Mouse (Mus musculus) lung, embryonic 16.5 days (tissue): ENCODE data around the gene Tmem53. TPM values are rescaled to one million over a fixed set of nuclear protein-coding genes. Genes with fewer than 3 reads are reported as not detected.
A peak's percentile ranks its signal among the peaks of the same experiment; 100 is the strongest.

Source experiments
- ATAC-seq: fragments of 200-750 bp; cut with Nextera tagmentation; 2 replicates; pipeline ENCODE4 v1.8.0; 2017; ENCODE audit warnings: low read depth, mild to moderate bottlenecking, moderate library complexity
- H3K27ac ChIP-seq: fragments of 300-500 bp; sonication (generic); 2 replicates; pipeline ENCODE4 v1.5.1; 2014; ENCODE audit warnings: mild to moderate bottlenecking, control low read depth, low read length
- H3K27me3 ChIP-seq: fragments of 300-500 bp; sonication (generic); 2 replicates; pipeline ENCODE4 v1.6.1; 2014; ENCODE audit warnings: low read depth, low read length, mixed read lengths; ENCODE audit not compliant: control insufficient read depth, insufficient read depth
- H3K36me3 ChIP-seq: fragments of 300-500 bp; sonication (generic); 2 replicates; pipeline ENCODE4 v1.6.1; 2014; ENCODE audit warnings: low read length; ENCODE audit not compliant: control insufficient read depth, insufficient read depth
- H3K4me1 ChIP-seq: fragments of 300-500 bp; sonication (generic); replicated peaks from 2 replicates; pipeline ENCODE4 v1.6.1; 2014; ENCODE audit warnings: low read length, mixed read lengths; ENCODE audit not compliant: control insufficient read depth, insufficient read depth
- H3K4me2 ChIP-seq: fragments of 300-500 bp; sonication (generic); 2 replicates; pipeline ENCODE4 v1.6.1; 2014; ENCODE audit warnings: low read depth, low read length, control low read depth
- H3K4me3 ChIP-seq: fragments of 300-500 bp; sonication (generic); 2 replicates; pipeline ENCODE4 v1.5.1; 2014; ENCODE audit warnings: mild to moderate bottlenecking, low read length, control low read depth
- H3K9ac ChIP-seq: fragments of 300-500 bp; sonication (generic); 2 replicates; pipeline ENCODE4 v1.6.1; 2014; ENCODE audit warnings: low read length, control low read depth
- H3K9me3 ChIP-seq: fragments of 300-500 bp; sonication (generic); 2 replicates; pipeline ENCODE4 v1.6.1; 2016; ENCODE audit warnings: low read length; ENCODE audit not compliant: control insufficient read depth
- WGBS: fragments of 180-500 bp; shearing (Covaris S2); extraction: QIAGEN DNeasy Blood & Tissue Kit; methylation state at CpG from one replicate; pipeline ENCODE4 v1.1.7; 2014; 5-methylcytosine and 5-hydroxymethylcytosine counted together
- polyA plus RNA-seq: library from polyadenylated mRNA; unstranded; fragments of >200 nt; fragmentation: Nextera tagmentation; extraction: Ambion mirVana; gene quantifications from 2 replicates; pipeline ENCODE4 v1.2.1, GENCODE M21; 2015

Tmem53 gene
- polyA plus RNA-seq, 1 experiment from 2014 or later: 19.9 TPM

DNA sequence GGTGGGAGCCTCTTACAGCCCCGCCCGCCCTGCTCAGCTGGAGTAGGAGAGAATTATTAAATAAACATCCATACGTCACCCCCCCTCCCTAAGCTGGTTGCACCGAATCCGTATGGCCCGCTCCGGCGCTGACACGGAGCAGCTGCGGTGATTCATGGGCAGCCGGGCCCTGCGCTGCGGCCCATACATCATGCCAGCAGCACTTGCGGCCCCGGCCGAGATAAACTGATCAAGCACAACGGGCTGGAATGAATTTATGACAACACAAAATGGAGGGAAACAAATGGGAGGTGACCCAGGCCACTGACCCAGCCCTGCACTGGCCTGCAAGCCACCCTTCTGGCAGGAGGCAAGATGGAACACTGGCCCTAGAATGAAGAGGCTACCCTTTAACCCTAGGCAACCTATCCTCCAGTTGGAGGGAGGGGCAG lies 24.5 kb downstream of the Tmem53 start:
- peak; percentile 12; the same call in 1 of the 2 replicates for ATAC-seq
- WGBS: 45% methylated on average over 17 of the region's 17 CpGs
- no peak overlapping the region for H3K4me3 ChIP-seq
- H3K4me1 ChIP-seq: peaks cover 4% of the 10 kb centered on the region; the same call in 1 of the 2 replicates
- H3K9ac ChIP-seq: no peak overlapping the region
- H3K27ac ChIP-seq: no peak overlapping the region
- no peak overlapping the region for H3K4me2 ChIP-seq
- peaks cover 51% of the 10 kb centered on the region for H3K36me3 ChIP-seq
- peaks cover 6% of the 10 kb centered on the region for H3K9me3 ChIP-seq
- H3K27me3 ChIP-seq: no peaks in the 10 kb centered on the region

DNA sequence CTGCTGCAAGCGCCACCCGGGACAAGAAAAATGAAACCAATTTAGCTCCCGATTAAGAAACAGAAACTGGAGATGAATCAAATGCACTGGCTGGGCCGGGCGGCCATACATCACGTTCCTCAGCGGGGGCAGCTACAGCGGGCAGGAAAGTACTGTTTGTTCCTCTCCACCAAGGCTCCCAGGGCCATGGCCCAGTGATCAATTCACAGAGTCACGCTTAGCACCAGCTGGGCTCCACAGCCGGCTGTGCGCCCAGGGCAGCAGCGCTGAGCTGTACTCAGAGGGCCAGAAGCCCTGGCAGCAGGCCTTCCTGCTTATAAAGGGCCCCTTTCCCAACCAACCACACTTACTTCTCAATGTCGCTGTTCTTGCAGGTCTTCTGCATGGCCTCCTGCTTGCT lies 25.3 kb downstream of the Tmem53 start:
- no peak overlapping the region for H3K27ac ChIP-seq
- H3K4me2 ChIP-seq: no peak overlapping the region
- 61% methylated on average over 13 of the region's 13 CpGs for WGBS
- no peak overlapping the region for H3K9ac ChIP-seq
- no peaks in the 10 kb centered on the region for H3K27me3 ChIP-seq
- no peak for ATAC-seq
- H3K36me3 ChIP-seq: peaks cover 47% of the 10 kb centered on the region
- H3K4me3 ChIP-seq: no peak overlapping the region
- peaks cover 4% of the 10 kb centered on the region; the same call in 1 of the 2 replicates for H3K4me1 ChIP-seq
- peaks cover 6% of the 10 kb centered on the region for H3K9me3 ChIP-seq

DNA sequence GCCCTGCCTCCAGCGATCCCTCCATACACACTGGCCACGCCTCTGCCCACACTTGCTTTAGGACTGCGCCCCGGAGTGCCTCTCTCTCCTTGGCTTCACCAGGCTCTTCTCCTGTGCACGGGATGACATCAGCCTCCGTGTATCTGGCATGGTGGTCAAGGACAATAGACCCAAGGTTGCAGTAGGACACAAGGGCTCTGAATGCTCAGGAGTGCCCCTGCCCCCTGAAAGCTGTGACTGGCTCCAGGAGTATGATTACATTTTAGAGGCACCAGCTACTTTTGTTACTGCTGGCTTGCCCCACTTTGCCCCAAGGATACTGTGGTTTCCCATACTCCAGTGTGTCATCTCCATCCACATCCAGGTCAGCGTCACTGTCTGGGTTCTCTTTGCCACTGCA lies 25.9 kb downstream of the Tmem53 start:
- peaks cover 45% of the 10 kb centered on the region for H3K36me3 ChIP-seq
- no peak for ATAC-seq
- 90% methylated on average over 7 of the region's 7 CpGs for WGBS

DNA sequence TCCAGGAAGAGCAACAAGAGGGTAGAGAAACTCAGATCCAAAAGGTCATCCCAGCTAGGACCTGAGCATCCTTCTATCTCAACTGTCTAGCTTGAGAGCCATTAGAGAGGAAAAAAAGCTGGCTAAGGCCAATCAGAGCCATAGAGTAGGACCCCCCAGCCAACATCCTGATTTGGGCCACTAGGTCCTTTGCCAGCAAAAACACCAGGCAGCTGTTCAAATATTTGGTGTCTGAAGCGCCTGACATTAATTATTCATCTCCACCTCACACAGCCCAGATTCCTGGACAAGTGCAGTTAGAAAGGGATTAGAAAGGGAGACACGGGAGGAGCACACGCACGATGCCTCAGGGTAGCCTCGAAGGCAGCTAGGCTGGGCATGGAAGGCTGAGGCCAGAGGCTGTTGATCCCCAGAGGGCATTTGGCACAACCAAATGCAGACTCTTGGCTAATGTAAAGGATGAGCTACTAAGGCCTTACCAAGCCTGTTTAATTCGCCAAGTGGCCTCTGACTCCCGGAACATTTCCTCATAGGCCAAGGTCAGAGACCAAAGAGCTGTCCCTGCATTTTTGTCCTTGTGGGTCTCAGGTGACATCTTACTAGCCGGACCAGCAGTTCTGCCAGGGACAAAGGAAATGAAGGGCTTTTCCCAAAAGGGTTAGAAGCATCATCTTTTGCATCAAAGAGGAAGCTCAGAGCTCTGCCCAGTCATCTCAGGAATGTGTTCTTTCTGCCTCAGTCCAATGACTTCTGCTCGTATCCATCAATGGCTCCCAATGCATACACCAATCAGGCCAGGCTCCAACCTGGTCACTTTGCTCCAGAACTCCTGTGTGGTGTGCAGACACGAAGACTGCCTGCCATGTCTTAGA lies 26.9 kb downstream of the Tmem53 start:
- Histone ChIP-seq H3K9me3 (peaks cover 6% of the 10 kb centered on the region), H3K4me3 (no peak overlapping the region), H3K4me1 (peaks cover 6% of the 10 kb centered on the region), H3K9ac (no peak overlapping the region), H3K27ac (no peak overlapping the region), H3K36me3 (peaks cover 42% of the 10 kb centered on the region), H3K4me2 (no peak overlapping the region), H3K27me3 (no peaks in the 10 kb centered on the region)
- ATAC-seq: no peak
- 63% methylated on average over 10 of the region's 10 CpGs for WGBS

More for the DNA sequence above, 25.9 kb downstream of the Tmem53 start:
- Histone ChIP-seq H3K4me3 (no peak overlapping the region), H3K9ac (no peak overlapping the region), H3K4me1 (peaks cover 4% of the 10 kb centered on the region; the same call in 1 of the 2 replicates), H3K4me2 (no peak overlapping the region), H3K27me3 (no peaks in the 10 kb centered on the region), H3K9me3 (peaks cover 6% of the 10 kb centered on the region), H3K27ac (no peak overlapping the region)

DNA sequence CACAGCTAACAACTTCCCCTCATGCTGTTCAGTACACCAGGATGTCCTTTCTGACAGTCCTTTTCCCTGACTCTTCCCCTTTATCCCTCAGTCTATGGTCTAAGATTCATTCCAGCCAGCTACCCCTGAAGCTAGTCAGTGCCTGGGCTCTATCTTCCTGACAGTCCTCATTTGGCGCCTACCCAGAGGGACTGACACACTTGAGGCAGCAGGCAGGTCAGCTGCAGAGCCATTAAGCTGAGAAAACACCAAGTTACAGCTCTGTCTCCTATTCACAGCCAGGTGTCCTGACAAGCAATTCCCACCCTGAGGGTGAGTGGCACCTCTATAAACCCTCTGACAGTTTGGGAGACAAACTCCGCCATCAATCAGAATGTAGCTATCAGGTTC lies 27.5 kb downstream of the Tmem53 start:
- WGBS: 80% methylated on average over 2 of the region's 2 CpGs
- Histone ChIP-seq H3K9me3 (peaks cover 4% of the 10 kb centered on the region), H3K4me3 (no peak overlapping the region), H3K4me2 (no peak overlapping the region), H3K9ac (no peak overlapping the region), H3K27ac (no peak overlapping the region), H3K27me3 (no peaks in the 10 kb centered on the region), H3K36me3 (peaks cover 40% of the 10 kb centered on the region), H3K4me1 (peaks cover 11% of the 10 kb centered on the region)
- ATAC-seq: no peak

DNA sequence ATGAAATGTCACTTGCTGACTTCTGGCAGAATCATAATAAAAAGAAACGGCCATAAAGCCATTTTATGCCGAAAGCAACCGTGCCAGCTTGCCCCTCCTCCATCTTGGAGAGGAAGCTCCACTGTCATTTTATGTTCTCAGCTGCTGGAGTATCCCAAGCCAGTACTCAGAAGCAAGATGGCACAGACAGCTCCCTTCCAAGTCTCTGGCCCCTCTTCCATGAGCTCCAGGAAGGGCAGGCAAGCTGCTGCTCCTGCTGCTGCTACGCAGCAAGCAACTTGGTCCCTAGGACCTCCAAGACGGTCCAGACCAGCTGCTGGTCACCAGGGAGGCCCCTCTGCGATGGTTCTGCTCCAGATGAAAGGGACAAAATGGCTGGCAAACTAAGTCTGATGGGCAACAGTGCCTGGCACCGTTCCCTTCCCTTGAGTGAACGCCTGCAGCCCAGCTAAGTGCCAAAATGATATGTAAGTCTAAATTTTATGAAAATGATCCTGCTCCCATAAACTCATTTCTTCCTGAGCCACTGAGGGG lies 28.7 kb downstream of the Tmem53 start:
- no peak overlapping the region for H3K9ac ChIP-seq
- ATAC-seq: no peak
- peaks cover 11% of the 10 kb centered on the region for H3K4me1 ChIP-seq
- H3K27me3 ChIP-seq: no peaks in the 10 kb centered on the region
- no peak overlapping the region for H3K4me2 ChIP-seq
- H3K4me3 ChIP-seq: no peak overlapping the region
- no peak overlapping the region for H3K27ac ChIP-seq
- no peaks in the 10 kb centered on the region for H3K9me3 ChIP-seq
- peaks cover 39% of the 10 kb centered on the region for H3K36me3 ChIP-seq
- 86% methylated on average over 8 of the region's 8 CpGs for WGBS

DNA sequence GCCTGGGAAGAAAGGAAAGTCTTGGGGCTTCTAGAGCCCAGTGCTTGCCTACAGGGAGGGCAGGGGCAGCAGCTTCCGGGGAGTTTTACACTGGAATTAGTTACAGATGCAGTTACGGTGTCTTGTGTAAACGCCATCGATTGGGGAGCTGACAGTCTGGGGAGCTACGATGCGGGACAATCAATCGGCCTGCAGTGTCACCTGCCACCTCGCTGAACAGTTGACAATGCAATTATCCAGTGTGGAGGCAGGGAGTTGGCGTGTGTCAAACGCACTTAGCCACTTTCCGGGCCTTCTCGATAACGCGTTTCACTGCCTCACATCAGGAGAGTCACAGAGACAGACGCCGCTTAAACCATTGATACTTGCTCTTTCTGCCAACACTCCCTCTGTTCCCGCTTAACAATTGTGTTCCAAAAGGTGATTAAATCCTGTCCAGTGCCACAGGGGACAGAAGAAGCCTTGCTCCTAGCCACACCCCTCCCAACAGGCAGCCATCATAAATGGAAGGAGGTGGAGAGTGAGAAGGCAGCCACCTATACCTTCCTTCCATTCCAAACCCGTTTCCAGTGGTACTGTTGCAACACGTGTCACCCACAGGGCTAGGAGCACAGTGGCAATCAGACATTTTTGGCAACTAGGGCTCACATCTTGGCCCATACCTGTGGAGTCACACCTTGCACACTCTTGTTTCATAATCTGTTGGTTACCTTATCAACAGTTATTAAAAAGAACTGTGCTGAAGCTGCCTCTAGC lies 29.5 kb downstream of the Tmem53 start:
- Histone ChIP-seq H3K27ac (no peak overlapping the region), H3K4me2 (no peak overlapping the region), H3K9ac (no peak overlapping the region), H3K36me3 (peaks cover 37% of the 10 kb centered on the region), H3K4me1 (peaks cover 11% of the 10 kb centered on the region), H3K27me3 (no peaks in the 10 kb centered on the region), H3K4me3 (no peak overlapping the region), H3K9me3 (no peaks in the 10 kb centered on the region)
- 51% methylated on average over 19 of the region's 19 CpGs for WGBS
- ATAC-seq: no peak

DNA sequence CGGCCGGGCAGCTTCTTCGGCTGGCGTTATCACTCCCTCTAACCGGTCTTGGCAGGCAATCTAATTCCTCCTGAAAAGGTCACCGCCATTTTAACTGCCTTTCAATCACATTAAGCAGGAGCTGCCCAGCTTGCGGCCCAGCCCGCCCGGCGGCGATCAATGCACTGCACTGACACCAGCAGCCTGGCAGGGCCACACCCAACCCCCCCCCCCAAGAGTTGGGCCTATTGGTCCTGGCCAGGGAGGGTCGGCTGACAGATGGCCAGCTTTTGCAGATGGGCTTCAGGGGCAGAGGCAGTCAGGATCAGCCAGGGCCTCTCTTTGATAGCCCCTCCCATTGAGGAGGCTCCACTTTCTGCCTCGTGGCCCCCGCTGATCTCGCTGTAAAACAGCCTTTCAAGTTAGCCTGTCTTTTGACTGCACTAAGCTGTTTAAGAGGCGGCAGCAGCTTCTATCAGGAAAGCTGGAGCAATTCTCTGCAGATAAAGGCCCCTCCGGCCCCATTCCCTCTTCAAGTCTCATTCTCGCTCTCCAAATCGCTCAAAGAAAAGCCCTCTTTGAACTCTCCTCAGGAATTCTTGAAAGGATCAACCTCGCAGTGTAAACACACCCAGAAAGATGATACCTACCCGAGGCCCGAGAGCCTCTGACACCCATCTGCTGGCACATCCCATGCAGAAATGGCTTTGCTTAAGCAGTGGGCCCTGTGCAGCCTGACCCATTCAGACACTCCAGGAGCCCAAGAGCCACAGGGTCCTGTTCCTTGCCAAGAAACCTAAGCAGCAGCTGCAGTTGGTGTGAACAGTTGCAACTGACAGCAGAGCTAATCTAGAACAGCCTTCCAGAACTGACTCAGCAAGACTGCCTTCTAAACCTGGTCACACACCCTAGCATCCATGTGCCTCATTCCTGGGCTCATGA lies 31.8 kb downstream of the Tmem53 start:
- no peak for ATAC-seq
- WGBS: 31% methylated on average over 22 of the region's 22 CpGs
- Histone ChIP-seq H3K4me2 (no peak overlapping the region), H3K36me3 (peaks cover 23% of the 10 kb centered on the region), H3K27me3 (no peaks in the 10 kb centered on the region), H3K4me3 (no peak overlapping the region), H3K27ac (no peak overlapping the region), H3K4me1 (peaks cover 15% of the 10 kb centered on the region; the same call in 1 of the 2 replicates), H3K9ac (no peak overlapping the region), H3K9me3 (no peaks in the 10 kb centered on the region)
